In genomic region chr4:25738782-25739181, GRCm38 (mm10) we compare ENCODE assay signal across 22 mouse cellular contexts.
A peak's percentile ranks its signal among the peaks of the same experiment; 100 is the strongest.
DNase-seq lines count a peak whose midpoint lies in the region; ATAC-seq lines count a peak whose summit lies in the region.
"Had no signal": no experiment of that assay in that cellular context is flagged by ENCODE, and none has a peak within 500 bp of the region (broad histone marks: within the 10 kb centered on the region; RNA-seq: fewer than 3 reads in every experiment).

No protein-coding gene starts in this region.

- intact Hi-C loops in left cerebral cortex, postnatal 14 days (cut with DNase I): no loop called here

- ATAC-seq in frontal cortex, adult (ENCODE audit: low TSS enrichment): peak; percentile 79
- ATAC-seq: intestine, embryonic 16.5 days; midbrain, embryonic 15.5 days; Patski had no signal

- no peak for DNase-seq in frontal cortex, postnatal 14 days (ENCODE audit: low spot score in 2 of 2)
- DNase-seq in layer of hippocampus, adult 9-11 months: peak; percentile 24
- DNase-seq in layer of hippocampus, adult 8-10 months (ENCODE audit: low spot score in 2 of 2): no peak
- peak; percentile 42 for DNase-seq in brain, embryonic 18.5 days (ENCODE audit: low read depth, low spot score)
- DNase-seq in left cerebral cortex, postnatal 14 days (ENCODE audit: low spot score in 2 of 2): peak; percentile 41 to 56
- DNase-seq in kidney, adult 18-20 months: no peak
- no peak for DNase-seq in testis, postnatal 14 days (ENCODE audit: low spot score)
- DNase-seq: adrenal gland, postnatal 10 days; cerebellum, adult 18-20 months; cerebellum, postnatal 10 days; gastrocnemius, adult 2 months; heart, adult 2 months; heart, postnatal 4 days; kidney, adult 9 months; kidney, postnatal 10 days; lung, embryonic 14.5 days; lung, postnatal 14 days; thymus, postnatal 4 days had no signal

Comparison
In these comparisons a context has a peak if more than half of its experiments do, and no peak if none do; other contexts are left out.
1. DNase-seq: peak in layer of hippocampus, adult 9-11 months (single experiment), brain, embryonic 18.5 days (single experiment) and left cerebral cortex, postnatal 14 days (2 of 2); none in frontal cortex, postnatal 14 days (0 of 2), layer of hippocampus, adult 8-10 months (0 of 2), kidney, adult 18-20 months (single experiment) and testis, postnatal 14 days (single experiment).